Mouse (Mus musculus) midbrain, postnatal 0 days (tissue): ENCODE data around the gene Rin2. TPM values are rescaled to one million over a fixed set of nuclear protein-coding genes. Genes with fewer than 3 reads are reported as not detected.

Experiments used
- ATAC-seq: fragments of 200-750 bp; cut with Nextera tagmentation; 2 replicates; pipeline ENCODE4 v1.8.0; 2017; ENCODE audit warnings: moderate number of reproducible peaks, mild to moderate bottlenecking, moderate TSS enrichment, moderate library complexity; ENCODE audit not compliant: low FRiP score
- DNase-seq: peaks from one replicate; pipeline ENCODE4 v3.0.0-alpha.2; 2015; ENCODE audit warnings: low spot score
- H3K27ac ChIP-seq: fragments of 300-500 bp; sonication (generic); 2 replicates; pipeline ENCODE4 v1.5.1; 2014; ENCODE audit warnings: low read depth, mild to moderate bottlenecking, low read length, mixed read lengths
- H3K27me3 ChIP-seq: fragments of 300-500 bp; sonication (generic); 2 replicates; pipeline ENCODE4 v1.6.1; 2014; ENCODE audit warnings: low read length, control low read depth, mixed read lengths; ENCODE audit not compliant: insufficient read depth
- H3K36me3 ChIP-seq: fragments of 300-500 bp; sonication (generic); 2 replicates; pipeline ENCODE4 v1.6.1; 2014; ENCODE audit warnings: low read length, control low read depth, mixed read lengths; ENCODE audit not compliant: insufficient read depth
- H3K4me1 ChIP-seq: fragments of 300-500 bp; sonication (generic); 2 replicates; pipeline ENCODE4 v1.6.1; 2014; ENCODE audit warnings: mild to moderate bottlenecking, control low read depth, antibody characterized with exemption, low read length, mixed read lengths; ENCODE audit not compliant: insufficient read depth
- H3K4me2 ChIP-seq: fragments of 300-500 bp; sonication (generic); 2 replicates; pipeline ENCODE4 v1.6.1; 2014; ENCODE audit warnings: low read depth, mild to moderate bottlenecking, low read length, mixed read lengths; ENCODE audit not compliant: poor library complexity, severe bottlenecking
- H3K4me3 ChIP-seq: fragments of 300-500 bp; sonication (generic); 2 replicates; pipeline ENCODE4 v1.5.1; 2014; ENCODE audit warnings: low read depth, mild to moderate bottlenecking, low read length, moderate library complexity
- H3K9ac ChIP-seq: fragments of 300-500 bp; sonication (generic); replicated peaks from 2 replicates; pipeline ENCODE4 v1.6.1; 2014; ENCODE audit warnings: mild to moderate bottlenecking, low read length, moderate library complexity, mixed read lengths; ENCODE audit not compliant: poor library complexity, severe bottlenecking
- H3K9me3 ChIP-seq: fragments of 300-500 bp; sonication (generic); 2 replicates; pipeline ENCODE4 v1.6.1; 2016; ENCODE audit warnings: low read length, control low read depth
- CTCF ChIP-seq: IDR thresholded peaks from 2 replicates; pipeline ENCODE4 v1.5.1; 2016; ENCODE audit warnings: antibody characterized with exemption, mild to moderate bottlenecking
- WGBS: fragments of 180-500 bp; shearing (Covaris S2); extraction: QIAGEN DNeasy Blood & Tissue Kit; methylation state at CpG from one replicate; pipeline ENCODE4 v1.1.7; 2014; 5-methylcytosine and 5-hydroxymethylcytosine counted together
- polyA plus RNA-seq: library from polyadenylated mRNA; unstranded; fragments of >200 nt; fragmentation: Nextera tagmentation; extraction: Ambion mirVana; gene quantifications from 2 replicates; pipeline ENCODE4 v1.2.1, GENCODE M21; 2015
- total RNA-seq: library from RNA; depleted of rRNA; stranded (reverse); fragments of >200 nt; gene quantifications from 2 replicates; pipeline ENCODE4 v1.2.3, GENCODE M21; 2014

The Rin2 gene
- total and polyA plus RNA-seq, 2 experiments from 2014 or later, result 10.5 to 18.0 TPM

GRCm38 (mm10) chr2:145788562-145789346, 113.7 kb downstream of the Rin2 start:
- 93% methylated on average over 3 of the region's 3 CpGs for WGBS
- DNase-seq (no peak), ATAC-seq (no peak)
- Histone ChIP-seq H3K36me3 (no peaks in the 10 kb centered on the region), H3K4me1 (peaks cover 5% of the 10 kb centered on the region; the same call in 1 of the 2 replicates), H3K9ac (no peak overlapping the region), H3K27ac (no peak overlapping the region), H3K9me3 (no peaks in the 10 kb centered on the region), H3K4me2 (no peak overlapping the region), H3K4me3 (no peak overlapping the region), H3K27me3 (no peaks in the 10 kb centered on the region)
- no peak for TF ChIP-seq CTCF

GRCm38 (mm10) chr2:145793702-145794101, 118.7 kb downstream of the Rin2 start:
- no peak overlapping the region for H3K9ac ChIP-seq
- no peaks in the 10 kb centered on the region for H3K36me3 ChIP-seq
- H3K27ac ChIP-seq, result no peak overlapping the region
- H3K9me3 ChIP-seq, result no peaks in the 10 kb centered on the region
- H3K4me2 ChIP-seq, result no peak overlapping the region
- DNase-seq (no peak), ATAC-seq (no peak)
- no peak overlapping the region for H3K4me3 ChIP-seq
- H3K4me1 ChIP-seq, result no peaks in the 10 kb centered on the region
- no peaks in the 10 kb centered on the region for H3K27me3 ChIP-seq
- no peak for TF ChIP-seq CTCF
- WGBS, result 57% methylated on average over 1 of the region's 1 CpGs

GRCm38 (mm10) chr2:145794318-145794954, 119.4 kb downstream of the Rin2 start:
- Histone ChIP-seq H3K4me3 (no peak overlapping the region), H3K36me3 (no peaks in the 10 kb centered on the region), H3K9me3 (no peaks in the 10 kb centered on the region), H3K4me2 (no peak overlapping the region), H3K27ac (no peak overlapping the region), H3K4me1 (no peaks in the 10 kb centered on the region), H3K9ac (no peak overlapping the region), H3K27me3 (no peaks in the 10 kb centered on the region)
- TF ChIP-seq CTCF, result peak; percentile 86
- ATAC-seq, result 0 out of 2 replicates have a peak, but pooled peaks have one; percentile 56
- peak; percentile 77 for DNase-seq
- 31% methylated on average over 5 of the region's 5 CpGs for WGBS

GRCm38 (mm10) chr2:145797851-145798250, 122.8 kb downstream of the Rin2 start:
- H3K9me3 ChIP-seq, result no peaks in the 10 kb centered on the region
- no peaks in the 10 kb centered on the region for H3K4me1 ChIP-seq
- ATAC-seq (no peak), DNase-seq (no peak)
- 90% methylated on average over 1 of the region's 1 CpGs for WGBS
- no peaks in the 10 kb centered on the region for H3K36me3 ChIP-seq
- no peak overlapping the region for H3K4me2 ChIP-seq
- H3K27ac ChIP-seq, result no peak overlapping the region
- H3K27me3 ChIP-seq, result no peaks in the 10 kb centered on the region
- TF ChIP-seq CTCF, result no peak
- no peak overlapping the region for H3K4me3 ChIP-seq
- H3K9ac ChIP-seq, result no peak overlapping the region

GRCm38 (mm10) chr2:145798954-145799353, 123.9 kb downstream of the Rin2 start:
- Histone ChIP-seq H3K9me3 (no peaks in the 10 kb centered on the region), H3K27ac (no peak overlapping the region), H3K4me2 (no peak overlapping the region), H3K36me3 (no peaks in the 10 kb centered on the region), H3K4me1 (no peaks in the 10 kb centered on the region), H3K4me3 (no peak overlapping the region), H3K27me3 (no peaks in the 10 kb centered on the region), H3K9ac (no peak overlapping the region)
- DNase-seq, result no peak
- no peak for TF ChIP-seq CTCF
- ATAC-seq, result no peak
- 77% methylated on average over 3 of the region's 3 CpGs for WGBS
